Mouse (Mus musculus) thymus, adult 2 months (tissue): ENCODE data around the gene Gas2l1. TPM values are rescaled to one million over a fixed set of nuclear protein-coding genes. Genes with fewer than 3 reads are reported as not detected.
A peak's percentile ranks its signal among the peaks of the same experiment; 100 is the strongest.

Source experiments
- DNase-seq: peaks from one replicate; pipeline ENCODE4 v3.0.0; 2021
- H3K27ac ChIP-seq: fragments of 200-500 bp; 2 replicates; pipeline ENCODE4 v1.5.1; 2012; ENCODE audit warnings: low read length, control low read depth; ENCODE audit not compliant: control insufficient read depth, insufficient read depth
- H3K27me3 ChIP-seq: fragments of 200-500 bp; 2 replicates; pipeline ENCODE4 v1.6.1; 2012; ENCODE audit warnings: mild to moderate bottlenecking, low read length, moderate library complexity, mixed read lengths; ENCODE audit not compliant: control insufficient read depth, insufficient read depth
- H3K36me3 ChIP-seq: fragments of 200-500 bp; 2 replicates; pipeline ENCODE4 v1.6.1; 2012; ENCODE audit warnings: mild to moderate bottlenecking, low read length, moderate library complexity; ENCODE audit not compliant: control insufficient read depth, insufficient read depth
- H3K4me1 ChIP-seq: fragments of 200-500 bp; replicated peaks from 2 replicates; pipeline ENCODE4 v1.6.1; 2012; ENCODE audit warnings: low read length; ENCODE audit not compliant: control insufficient read depth, insufficient read depth
- H3K4me3 ChIP-seq: fragments of 200-500 bp; 2 replicates; pipeline ENCODE4 v1.5.1; 2012; ENCODE audit warnings: mild to moderate bottlenecking, low read length, control low read depth, moderate library complexity; ENCODE audit not compliant: control insufficient read depth, insufficient read depth
- CTCF ChIP-seq: fragments of 200-500 bp; IDR thresholded peaks from 2 replicates; pipeline ENCODE4 v1.5.1; 2012; ENCODE audit warnings: mild to moderate bottlenecking, control low read depth, low read length, moderate library complexity, borderline replicate concordance; ENCODE audit not compliant: control insufficient read depth, poor library complexity, insufficient read depth; ENCODE audit errors: extremely low read depth
- POLR2A ChIP-seq: fragments of 200-500 bp; IDR thresholded peaks from 2 replicates; pipeline ENCODE4 v1.6.1; 2012; ENCODE audit warnings: mild to moderate bottlenecking, low read length, control low read depth, moderate library complexity; ENCODE audit not compliant: control insufficient read depth, poor library complexity, insufficient read depth; ENCODE audit errors: extremely low read depth
- WGBS: fragments of 180-500 bp; shearing (Covaris S2); methylation state at CpG from one replicate; pipeline ENCODE4 v1.1.7; 2018; 5-methylcytosine and 5-hydroxymethylcytosine counted together
- polyA plus RNA-seq: library from polyadenylated mRNA; depleted of rRNA; stranded (reverse); fragments of >200 nt; gene quantifications from 2 replicates; pipeline ENCODE4 v1.2.3, GENCODE M21; 2012

Gene Gas2l1
- polyA plus RNA-seq, 1 experiment: 24.9 TPM

DNA sequence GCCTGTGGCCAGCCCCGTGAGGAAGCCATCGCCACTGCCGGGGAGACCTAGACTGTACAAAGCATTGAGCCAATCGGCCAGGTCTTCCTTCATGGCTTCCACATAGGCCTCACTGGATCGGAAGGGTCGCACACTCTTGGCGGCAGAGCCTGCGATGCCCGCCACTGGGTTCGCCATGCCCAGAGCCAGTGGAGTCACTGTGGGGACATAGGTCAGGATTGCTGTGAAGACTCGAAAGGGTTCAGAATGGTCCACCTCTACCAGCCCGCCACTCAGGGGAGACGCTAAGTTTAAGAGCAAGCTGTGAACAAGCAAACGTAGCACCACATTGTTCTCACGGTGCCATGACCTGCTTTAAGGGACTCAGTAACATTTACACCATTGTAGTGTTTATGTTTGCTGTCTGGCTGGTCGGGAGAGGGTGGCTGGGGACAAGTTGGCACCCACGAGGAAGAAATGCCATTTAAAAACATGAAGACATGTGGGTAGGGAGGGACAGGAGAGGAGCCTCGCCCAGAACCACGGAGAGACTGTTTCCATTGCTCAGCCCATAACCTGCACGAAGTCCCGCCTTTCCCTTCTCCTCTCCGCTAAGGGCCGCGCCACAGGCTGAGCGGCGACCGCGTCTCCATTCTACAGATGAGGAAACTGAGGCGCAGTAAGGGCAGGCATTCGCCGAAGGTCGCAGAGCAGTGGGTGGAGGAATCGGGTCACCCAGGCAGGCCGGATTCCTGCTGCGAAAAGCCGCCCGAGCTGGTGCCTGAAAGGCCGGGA, 658 bp downstream of the Gas2l1 start:
- no peak for DNase-seq
- WGBS: 34% methylated on average over 38 of the region's 38 CpGs
- peaks cover 16% of the 10 kb centered on the region for H3K36me3 ChIP-seq
- H3K4me1 ChIP-seq: peaks cover 17% of the 10 kb centered on the region
- no peak overlapping the region for H3K27ac ChIP-seq
- TF ChIP-seq CTCF (0 out of 2 replicates have a peak, but pooled peaks have one; percentile 5), POLR2A (no peak)
- H3K4me3 ChIP-seq: peak overlapping the region; percentile 54
- H3K27me3 ChIP-seq: peaks cover 32% of the 10 kb centered on the region

DNA sequence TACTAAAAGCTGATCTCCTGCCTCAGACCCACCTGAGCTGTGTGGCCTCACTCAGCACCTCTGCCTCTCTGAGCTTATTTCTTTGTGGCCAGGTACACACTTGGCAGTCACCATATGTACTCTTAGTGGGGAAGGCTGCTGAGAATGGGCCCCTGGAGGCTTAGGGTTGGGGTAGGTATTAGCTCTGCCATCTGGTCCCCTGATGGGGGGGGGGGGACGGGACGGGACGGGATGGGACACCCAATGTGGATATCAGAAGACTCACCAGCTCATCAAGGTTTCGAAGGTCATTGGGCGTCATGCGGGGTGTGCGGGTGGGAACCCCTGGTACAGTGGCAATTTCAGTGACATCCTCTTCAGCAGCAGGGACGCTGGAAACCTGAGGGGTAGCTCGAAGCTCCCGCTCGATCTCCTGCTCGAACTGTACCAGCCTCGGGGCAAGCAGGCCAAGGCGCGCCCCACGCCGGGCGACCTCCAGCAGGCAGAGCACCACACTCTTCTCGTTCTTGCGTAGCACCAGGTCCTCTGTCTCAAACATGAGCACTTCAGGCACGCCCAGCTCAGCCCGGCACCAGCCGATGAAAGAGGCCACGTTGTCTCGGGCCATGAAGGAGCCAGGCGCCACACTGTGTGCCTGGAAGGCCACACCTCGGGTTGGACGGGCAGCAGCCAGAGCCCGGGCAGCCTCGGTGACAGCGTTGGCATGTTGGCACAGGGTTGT, 1.4 kb downstream of the Gas2l1 start:
- H3K36me3 ChIP-seq: peaks cover 8% of the 10 kb centered on the region
- no peak overlapping the region for H3K27ac ChIP-seq
- DNase-seq: no peak
- peaks cover 17% of the 10 kb centered on the region for H3K4me1 ChIP-seq
- peaks cover 39% of the 10 kb centered on the region for H3K27me3 ChIP-seq
- no peak overlapping the region for H3K4me3 ChIP-seq
- WGBS: 78% methylated on average over 31 of the region's 31 CpGs
- TF ChIP-seq POLR2A: no peak
- no peak for TF ChIP-seq CTCF

DNA sequence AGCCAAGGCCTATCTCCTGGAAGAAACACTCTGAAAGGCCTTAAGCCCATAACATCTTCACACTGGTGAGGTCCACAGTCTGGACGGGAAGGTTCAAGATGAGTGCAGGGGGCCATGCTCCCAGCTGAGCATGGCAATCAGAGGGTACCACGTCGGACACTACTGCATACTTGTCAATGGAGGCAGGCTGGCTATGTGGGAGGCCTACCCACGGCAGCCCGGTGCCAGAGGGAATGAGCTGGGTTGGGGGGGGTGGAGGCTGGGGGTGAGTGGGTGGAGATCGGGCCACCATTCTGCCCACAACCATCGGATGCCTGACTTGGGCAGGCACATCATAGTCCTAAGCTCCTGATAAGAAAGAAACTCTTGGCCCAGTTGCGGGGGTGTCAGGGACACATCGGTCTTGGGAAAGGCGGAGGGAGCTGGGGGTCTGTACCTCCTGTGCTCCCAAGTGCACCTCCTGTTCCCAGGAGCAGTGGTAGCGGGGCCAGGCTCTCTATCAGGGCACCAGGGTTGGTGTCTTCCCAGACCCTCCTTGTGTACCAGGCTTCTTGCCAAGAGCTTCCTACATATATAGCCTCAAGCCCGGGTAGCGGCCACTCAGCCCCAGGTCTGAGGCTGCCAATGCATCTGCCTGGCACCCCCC, 2.1 kb downstream of the Gas2l1 start:
- Histone ChIP-seq H3K4me3 (no peak overlapping the region), H3K36me3 (peaks cover under 1% of the 10 kb centered on the region; the same call in 1 of the 2 replicates)
- DNase-seq: no peak

DNA sequence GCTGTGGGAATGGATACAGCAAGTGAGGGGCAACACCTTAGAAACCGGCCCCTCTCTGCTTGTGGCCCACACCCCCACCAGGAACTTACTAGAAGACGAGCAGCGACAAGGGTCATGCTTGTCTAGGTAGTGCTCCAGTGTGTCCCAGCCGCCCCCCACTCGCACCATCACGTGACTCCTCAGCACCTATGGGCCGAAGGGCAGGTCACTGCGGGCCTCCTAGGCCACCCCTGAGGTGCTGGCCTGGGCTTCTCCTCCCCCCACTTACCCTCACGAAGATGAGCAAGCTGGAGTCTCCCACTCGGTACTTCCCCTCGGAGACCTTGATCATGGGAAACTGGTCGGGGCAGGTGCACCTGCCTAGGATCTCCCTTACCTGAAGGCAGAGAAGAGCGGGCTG, 2.8 kb downstream of the Gas2l1 start:
- H3K4me3 ChIP-seq: no peak overlapping the region
- WGBS: 27% methylated on average over 13 of the region's 13 CpGs
- no peaks in the 10 kb centered on the region for H3K36me3 ChIP-seq
- peaks cover 47% of the 10 kb centered on the region for H3K27me3 ChIP-seq
- H3K27ac ChIP-seq: no peak overlapping the region
- TF ChIP-seq POLR2A (no peak), CTCF (no peak)
- H3K4me1 ChIP-seq: peaks cover 27% of the 10 kb centered on the region
- no peak for DNase-seq

More for the DNA sequence above, 2.1 kb downstream of the Gas2l1 start:
- no peak for TF ChIP-seq CTCF
- no peak for TF ChIP-seq POLR2A
- Histone ChIP-seq H3K27me3 (peaks cover 44% of the 10 kb centered on the region), H3K4me1 (peaks cover 22% of the 10 kb centered on the region), H3K27ac (no peak overlapping the region)
- 81% methylated on average over 13 of the region's 13 CpGs for WGBS

DNA sequence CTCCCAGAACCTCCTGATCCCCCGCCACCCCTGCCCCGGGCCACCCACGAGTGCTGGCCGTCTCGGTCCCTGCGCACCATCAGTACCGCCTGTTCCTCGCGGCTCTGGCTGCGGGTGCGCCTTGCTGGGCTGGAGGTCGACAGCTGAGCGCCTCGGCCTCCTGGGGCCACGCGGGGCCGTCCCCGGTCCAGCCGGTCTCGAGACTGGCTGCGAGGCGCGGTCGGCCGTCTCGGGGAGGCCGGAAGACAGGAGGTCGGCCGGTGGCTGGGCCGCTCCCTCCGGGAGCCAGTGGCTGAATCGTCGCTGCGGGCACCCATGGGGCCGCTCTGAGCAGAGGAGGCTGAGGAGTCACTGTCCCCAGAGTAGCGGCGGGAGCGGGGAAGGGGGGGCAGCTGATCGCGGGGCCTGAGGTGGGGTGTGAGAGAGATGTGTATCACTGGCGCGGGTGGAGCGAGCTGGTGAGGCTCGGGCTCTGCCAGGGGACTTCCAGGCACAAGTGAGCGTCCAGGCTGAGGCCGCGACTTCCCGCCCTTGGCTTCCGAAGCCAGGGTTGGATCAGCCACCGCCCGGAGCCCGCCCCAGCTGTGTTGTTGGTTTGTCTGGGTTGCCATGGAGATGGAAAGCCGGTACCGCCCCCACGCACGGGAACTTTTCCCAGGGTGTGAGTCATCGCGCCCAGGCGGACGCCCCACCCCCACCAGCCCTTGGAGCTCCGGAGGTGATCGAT, 3.6 kb downstream of the Gas2l1 start:
- no peaks in the 10 kb centered on the region for H3K36me3 ChIP-seq
- no peak overlapping the region for H3K27ac ChIP-seq
- 2% methylated on average over 62 of the region's 62 CpGs for WGBS
- H3K27me3 ChIP-seq: peaks cover 50% of the 10 kb centered on the region
- DNase-seq: peak; percentile 48
- no peak overlapping the region for H3K4me3 ChIP-seq
- H3K4me1 ChIP-seq: peaks cover 27% of the 10 kb centered on the region
- no peak for TF ChIP-seq POLR2A
- no peak for TF ChIP-seq CTCF

DNA sequence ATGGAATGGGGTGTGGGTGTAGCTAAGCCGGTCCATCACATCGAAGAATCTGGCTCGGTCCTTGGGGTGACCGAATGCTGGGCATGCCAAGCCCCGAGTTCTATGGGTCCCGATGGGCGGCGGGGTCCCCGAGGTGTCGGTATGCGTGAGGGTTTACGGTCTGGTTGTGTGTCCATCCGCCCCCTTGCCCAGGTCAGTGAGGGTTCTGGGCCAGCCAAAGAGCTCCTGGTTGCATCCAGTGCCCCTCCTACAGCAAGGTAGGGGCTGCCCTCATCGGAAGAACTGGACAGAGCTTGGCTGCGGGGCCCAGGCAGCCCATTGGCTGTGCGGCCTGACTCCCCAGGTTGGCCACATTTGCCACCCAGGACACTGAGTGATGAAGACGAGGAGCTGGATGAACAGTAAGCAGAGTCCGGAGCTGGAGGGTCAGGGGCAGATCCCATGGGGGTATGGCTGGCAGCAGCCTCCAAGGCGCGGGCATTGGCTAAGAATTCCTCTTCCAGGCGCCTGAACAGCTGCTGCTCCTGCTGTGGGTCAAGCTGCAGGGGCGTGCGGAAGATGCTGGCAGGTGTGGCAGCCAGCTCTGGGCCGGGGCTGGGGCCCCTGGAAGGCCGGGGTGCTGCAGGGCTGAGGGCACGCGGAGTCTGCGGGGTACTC, 4.2 kb downstream of the Gas2l1 start:
- no peaks in the 10 kb centered on the region for H3K36me3 ChIP-seq
- peaks cover 27% of the 10 kb centered on the region for H3K4me1 ChIP-seq
- H3K27me3 ChIP-seq: peaks cover 50% of the 10 kb centered on the region
- H3K4me3 ChIP-seq: no peak overlapping the region
- no peak for DNase-seq
- WGBS: 69% methylated on average over 28 of the region's 28 CpGs
- H3K27ac ChIP-seq: no peak overlapping the region
- TF ChIP-seq POLR2A (no peak), CTCF (no peak)
